Mouse (Mus musculus) CH12F3 (cell line): ENCODE data around the gene Rap2b.

Source experiments
- in situ Hi-C: fragments of 300-500 bp; cut with MboI; formaldehyde crosslinking; loops from 2 replicates; pipeline ENCODE4 v1.14.3; 2020; ENCODE audit warnings: low sequenced_read_pairs

The Rap2b gene

DNA sequence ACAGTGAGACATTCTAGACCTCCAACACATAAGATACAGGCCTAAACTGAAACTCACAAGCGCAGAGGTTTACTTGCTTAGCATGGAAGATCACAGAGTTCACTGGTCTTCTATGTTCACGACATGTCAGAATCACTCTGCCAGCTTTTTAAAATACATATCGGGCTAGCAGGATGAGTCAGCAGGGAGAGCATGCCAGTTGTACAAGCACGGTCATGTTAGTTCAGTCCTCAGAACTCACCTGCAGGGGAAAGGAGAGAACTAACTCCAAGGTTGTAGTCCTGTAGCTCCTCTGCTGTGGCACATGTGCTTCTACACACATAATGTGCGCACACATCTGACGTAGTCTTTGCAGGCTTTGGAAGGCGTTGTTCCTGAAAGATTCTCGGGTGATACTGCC, 14.6 kb downstream of the Rap2b start:
- in situ Hi-C loops, result no loop called here

DNA sequence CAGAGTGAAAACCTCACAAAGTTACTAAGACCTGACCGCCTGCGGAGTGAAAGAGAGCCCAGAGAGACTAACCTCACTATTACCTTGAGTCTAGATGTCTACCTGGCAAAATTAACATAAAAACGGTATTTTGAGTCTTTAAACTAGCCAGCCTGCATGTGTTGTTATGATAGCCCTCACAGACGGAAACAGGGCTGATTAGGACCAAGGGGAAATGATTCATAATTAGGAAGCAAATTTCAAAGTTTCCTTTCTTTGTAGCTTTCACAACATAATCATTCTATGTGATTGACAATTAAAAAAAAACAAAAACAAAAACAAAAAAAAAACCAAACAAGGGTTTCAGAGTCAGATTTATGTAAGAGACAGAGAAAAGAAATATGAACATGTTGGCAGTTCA, 24.9 kb downstream of the Rap2b start:
- in situ Hi-C loops, result no loop called here

DNA sequence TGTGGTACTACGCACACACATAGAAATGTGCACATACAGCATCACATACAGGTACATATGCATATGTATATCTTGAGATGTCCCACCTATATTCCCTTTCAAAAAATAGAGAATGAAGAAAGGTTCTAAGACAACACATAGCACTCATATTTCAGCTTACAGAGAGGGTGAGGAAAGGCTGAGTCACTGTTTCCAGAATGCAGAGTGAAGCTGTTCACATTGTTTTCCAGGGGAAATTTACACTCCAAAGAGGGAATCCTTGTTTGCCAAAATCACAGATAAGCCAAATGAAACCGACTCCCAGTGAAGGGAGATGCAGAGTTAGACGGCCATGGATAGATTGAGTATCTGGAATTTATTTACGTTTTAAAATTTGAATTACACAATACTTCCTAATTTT, 30.1 kb downstream of the Rap2b start:
- in situ Hi-C loops, result no loop called here

GRCm38 (mm10) chr3:61392881-61393280, 31.4 kb downstream of the Rap2b start:
- in situ Hi-C loops, result no loop called here

- in situ Hi-C loops, result no loop called here
Observed at GRCm38 (mm10) chr3:61393520-61393919, 32.1 kb downstream of the Rap2b start.

DNA sequence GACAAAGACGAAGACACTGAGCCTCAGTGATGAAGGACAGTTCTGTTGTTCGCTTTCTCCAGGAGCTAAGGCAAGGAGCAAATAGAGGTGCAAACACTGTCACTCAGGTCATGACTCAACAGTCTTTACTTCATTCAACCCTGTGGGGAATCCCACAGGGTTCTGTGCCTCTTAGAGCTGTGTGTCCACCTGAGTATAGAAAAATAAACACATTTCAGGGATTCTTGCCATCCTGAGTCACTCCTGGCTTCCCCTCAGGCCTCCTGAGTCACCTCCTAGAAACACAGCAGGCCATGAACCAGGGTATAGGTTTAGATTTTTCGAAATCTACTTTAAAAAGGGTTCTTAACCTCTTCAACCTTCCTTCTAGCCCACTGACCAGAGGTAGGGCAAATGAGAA, 33.9 kb downstream of the Rap2b start:
- in situ Hi-C loops, result no loop called here

GRCm38 (mm10) chr3:61396728-61397127, 35.3 kb downstream of the Rap2b start:
- in situ Hi-C loops, result no loop called here

GRCm38 (mm10) chr3:61400823-61401387, 39.5 kb downstream of the Rap2b start:
- in situ Hi-C loops, result no loop called here

DNA sequence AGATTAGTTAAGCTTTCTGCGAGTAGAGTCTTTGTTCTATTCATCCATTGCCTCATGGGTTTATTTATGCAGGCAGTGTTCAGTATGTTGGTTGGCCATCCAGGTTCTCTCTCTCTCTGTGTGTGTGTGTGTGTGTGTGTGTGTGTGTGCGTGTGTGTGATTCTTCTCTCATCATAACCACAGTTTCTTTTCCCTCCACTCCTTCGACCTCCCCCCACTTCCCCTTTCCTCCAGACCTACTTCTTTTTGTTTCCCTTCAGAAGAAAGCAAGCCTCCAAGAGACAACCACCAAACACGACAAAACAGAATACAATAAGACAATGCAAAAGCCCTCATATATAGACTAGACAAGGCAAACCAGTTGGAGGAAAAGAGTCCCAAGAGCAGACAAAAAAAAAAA, 45.5 kb downstream of the Rap2b start:
- in situ Hi-C loops, result no loop called here

DNA sequence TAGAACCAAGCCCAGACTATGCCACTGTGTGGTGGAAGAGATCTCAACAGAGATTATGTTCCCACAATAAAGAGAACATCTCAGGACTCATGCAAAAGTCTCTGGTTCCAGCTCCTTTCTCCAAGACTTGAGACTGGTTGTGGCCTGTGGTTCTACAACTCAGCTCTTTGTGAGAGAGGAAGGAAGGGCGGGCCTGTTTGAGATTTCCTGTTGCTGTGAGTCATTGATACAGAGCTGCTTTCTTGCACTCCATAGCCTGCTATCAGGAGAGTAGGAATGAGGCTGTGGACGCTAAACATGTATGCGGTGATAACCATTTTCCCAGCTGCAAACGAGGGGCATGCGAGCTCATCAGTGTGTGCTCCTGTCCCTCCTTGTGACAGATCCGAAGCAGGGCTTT, 48.2 kb downstream of the Rap2b start:
- in situ Hi-C loops, result no loop called here

GRCm38 (mm10) chr3:61415883-61416282, 54.4 kb downstream of the Rap2b start:
- in situ Hi-C loops, result no loop called here
